Mouse (Mus musculus): ENCODE results near the gene Tgm2. TPM values are rescaled to one million over a fixed set of nuclear protein-coding genes. Genes with fewer than 3 reads are reported as not detected.

Gene Tgm2
- polyA plus RNA-seq, 3 experiments from 2014 or later: 1.2 to 2.6 (median 2.1) TPM

- ATAC-seq: peak; percentile 93
Measured at GRCm38 (mm10) chr2:158166628-158167027, 20.4 kb upstream of the Tgm2 start.

GRCm38 (mm10) chr2:158165776-158166175 lies 19.5 kb upstream of the Tgm2 start:
- no peak for ATAC-seq

GRCm38 (mm10) chr2:158163034-158163433 lies 16.8 kb upstream of the Tgm2 start:
- ATAC-seq: peak; percentile 11

DNA sequence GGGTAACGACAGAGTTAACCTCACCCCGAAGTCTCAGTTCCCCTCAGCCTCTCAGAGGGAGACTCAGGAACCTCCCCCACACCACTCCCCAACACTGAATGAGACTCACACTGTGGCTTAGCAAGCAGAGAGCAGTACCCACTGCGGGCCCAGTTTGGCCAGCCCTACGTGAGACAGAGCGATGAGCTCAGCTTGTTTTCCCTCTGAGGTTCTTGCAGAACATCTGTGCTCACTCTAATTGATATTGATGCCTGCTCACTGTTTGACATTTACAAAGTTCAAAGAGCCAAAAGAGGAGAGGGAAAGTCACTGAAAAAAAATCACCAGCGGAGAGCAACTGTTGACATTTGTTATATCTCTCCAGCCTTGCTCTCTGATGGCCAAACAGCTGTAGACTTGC lies 15.5 kb upstream of the Tgm2 start:
- ATAC-seq: no peak

DNA sequence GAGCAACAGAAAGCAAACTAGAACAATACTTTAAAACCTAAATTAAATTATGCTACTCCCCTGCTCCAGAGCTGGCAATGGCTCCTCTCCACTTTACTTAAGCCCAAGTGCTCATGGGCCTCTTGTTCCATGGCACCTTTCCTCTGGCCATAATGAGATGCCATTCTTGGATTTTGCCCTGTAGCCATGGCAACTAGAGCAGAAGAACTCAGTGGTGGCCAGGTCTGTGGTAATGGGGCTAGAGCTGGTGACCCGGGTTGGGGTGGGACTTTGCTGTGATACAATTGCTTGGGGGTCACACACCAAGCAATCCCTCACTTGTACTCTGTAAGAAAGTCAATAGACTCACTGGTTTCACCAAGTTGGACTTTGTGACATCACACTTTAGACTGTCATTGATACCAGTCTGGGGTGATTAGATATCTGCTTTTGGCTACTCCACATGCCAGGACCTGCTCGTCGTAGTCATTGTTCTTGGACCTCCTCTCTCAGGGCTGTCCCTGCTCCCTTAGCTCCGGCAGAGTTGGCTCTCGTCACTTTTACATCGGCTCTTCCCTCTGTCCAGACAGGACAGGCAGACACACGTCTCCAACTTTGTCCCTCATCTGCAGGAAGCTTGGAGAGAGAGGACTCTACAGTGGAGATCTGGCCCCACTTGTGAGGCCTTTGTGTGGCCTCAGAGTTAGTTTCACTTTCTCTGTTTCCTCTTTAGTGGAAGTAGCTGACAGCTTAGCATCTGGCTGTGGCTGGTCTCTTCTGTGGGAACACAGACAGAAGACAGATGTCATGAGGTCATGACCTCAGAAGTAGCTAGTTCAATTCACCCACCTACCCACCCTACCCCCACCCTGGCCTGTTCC lies 13.4 kb upstream of the Tgm2 start:
- peak; percentile 76 for ATAC-seq

DNA sequence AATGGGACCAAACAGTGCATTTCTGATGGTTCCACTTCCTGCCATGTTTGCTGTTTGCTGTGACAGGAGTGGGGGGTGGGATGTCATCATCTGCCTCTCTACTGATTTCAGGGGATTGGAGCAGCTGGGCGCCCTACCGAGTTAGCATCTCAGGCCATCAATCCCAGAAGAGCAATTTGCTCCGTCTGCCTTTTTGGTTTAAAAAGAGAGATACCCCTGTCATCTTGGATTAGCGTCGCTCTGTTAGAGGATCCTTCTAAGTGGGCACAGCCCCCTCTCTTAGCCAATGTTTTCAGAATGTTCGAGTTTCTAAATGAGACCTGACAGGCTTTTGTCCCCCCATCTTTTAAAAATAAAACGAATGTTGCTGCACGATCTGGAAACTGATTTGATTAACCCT lies 11.4 kb upstream of the Tgm2 start:
- ATAC-seq: no peak

DNA sequence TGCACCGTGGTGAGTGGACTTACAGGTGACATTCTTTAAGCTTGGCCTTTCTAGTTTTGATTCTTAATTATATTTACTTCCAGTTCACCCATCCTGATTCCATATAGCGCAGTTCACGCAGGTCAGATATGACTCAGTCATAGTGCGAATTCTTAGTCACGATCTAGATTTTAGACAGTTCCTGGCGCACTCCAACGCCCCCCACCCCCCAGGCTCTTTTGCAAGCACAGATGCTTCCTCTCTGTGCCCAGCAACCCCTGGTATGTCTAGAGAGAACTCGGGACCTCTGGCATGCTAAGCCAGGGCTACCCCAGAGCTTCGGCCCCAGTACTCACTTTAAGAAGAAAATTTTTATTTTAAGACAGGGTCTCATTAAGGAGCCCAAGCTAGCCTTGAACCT lies 10.3 kb upstream of the Tgm2 start:
- ATAC-seq: no peak

DNA sequence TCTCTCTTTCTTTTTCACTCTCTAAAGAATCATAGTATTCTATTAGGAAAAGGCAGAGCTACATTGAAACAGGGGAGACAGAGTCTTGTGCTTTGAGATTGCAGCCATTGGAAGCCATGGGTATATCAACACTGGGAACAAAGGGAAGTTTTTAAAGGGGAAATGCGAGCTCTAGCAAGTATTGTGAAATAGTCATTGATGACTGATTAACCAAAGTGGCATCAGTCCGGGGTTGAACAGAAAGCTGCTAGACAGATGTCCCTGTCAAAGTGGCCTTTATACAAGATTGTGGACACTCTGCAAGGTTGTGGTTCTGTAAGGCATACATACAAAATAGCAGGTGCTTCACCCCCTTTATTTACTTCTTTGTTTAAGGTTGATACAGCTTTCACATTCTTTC lies 9.4 kb upstream of the Tgm2 start:
- no peak for ATAC-seq

DNA sequence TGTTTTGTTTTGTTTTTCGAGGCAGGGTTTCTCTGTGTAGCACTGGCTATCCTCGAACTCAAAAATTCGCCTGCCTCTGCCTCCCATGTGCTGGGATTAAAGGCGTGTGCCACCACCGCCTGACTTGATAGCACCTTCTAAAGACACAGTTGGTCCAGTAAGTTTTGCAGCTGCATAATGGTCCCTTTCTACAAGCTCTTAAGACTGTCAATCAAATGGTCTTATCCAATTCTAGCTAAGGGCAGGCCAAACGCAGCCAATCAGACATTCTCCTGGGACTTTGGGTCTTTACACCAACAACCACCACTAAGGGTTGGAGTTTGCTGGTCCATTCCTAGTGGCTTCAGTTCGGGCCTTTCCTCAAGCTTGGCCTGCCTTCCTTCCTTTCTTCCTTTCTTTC lies 8.9 kb upstream of the Tgm2 start:
- ATAC-seq: no peak

DNA sequence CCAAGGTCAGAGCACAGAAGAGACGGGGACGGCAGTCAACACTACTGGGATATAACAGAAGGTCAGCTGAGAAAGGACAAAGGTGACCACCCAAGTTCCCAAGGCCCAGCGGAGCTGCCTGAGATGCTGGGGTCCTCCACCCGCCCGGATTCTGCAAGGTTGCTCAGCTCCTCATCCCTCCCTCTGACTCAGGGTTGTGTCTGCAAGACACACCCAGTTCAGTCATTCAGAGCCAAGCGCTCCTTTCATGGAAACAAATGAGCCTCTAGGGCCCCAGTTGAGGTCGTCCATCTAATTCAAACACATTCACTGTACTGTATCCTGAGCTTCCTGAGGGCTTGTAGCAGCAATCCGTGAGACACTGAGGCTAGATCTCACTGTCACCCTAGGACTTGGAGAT lies 8.4 kb upstream of the Tgm2 start:
- ATAC-seq: no peak

- peak; percentile 93 for ATAC-seq
Measured at GRCm38 (mm10) chr2:158153728-158154343, 7.6 kb upstream of the Tgm2 start.

GRCm38 (mm10) chr2:158152685-158153309 lies 6.6 kb upstream of the Tgm2 start:
- no peak for ATAC-seq

DNA sequence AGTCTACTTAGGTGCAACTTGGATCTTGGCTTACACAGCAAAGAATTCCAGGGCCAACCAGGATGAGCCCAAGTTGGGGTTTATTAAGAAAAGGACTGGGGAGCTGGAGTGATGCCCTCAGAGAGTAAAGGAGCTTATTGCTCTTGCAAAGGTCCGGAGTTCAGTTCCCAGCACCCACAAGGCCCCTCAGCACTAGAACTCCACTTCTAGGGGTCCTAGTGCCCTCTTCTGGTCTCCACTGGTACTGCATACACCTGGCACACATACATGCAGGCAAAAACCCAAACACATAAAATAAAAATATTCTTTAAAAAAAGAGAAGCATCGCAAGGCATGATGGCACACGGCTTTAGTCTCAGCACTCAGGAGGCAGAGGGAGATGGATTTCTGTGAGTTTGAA lies 4.8 kb upstream of the Tgm2 start:
- ATAC-seq: no peak

GRCm38 (mm10) chr2:158146971-158147370 lies 735 bp upstream of the Tgm2 start:
- no peak for ATAC-seq

DNA sequence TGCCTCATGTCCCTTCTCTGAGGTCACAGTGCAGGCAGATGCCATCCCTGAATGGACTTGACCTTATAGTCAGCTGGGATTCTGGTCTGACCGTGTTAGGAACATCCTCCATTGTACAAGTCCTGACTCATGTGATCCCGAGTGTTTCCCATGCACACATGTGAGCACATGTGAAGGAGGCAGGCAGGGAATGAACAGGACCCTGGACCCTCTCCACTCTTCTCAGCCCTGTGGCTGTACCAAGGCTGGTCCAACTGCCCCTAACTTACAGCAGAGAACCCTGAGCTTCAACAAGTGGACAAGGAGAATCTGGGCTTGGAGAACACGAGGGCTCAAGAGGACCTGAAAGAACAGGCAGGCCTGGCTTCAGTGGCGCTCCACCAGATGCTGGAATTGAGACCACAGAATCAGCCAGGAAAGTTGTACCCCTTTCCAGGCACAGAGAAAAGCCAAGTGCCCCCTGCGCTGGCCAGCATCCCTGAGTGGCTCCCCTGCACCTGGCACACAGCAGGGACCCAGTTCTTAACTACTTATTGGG lies 639 bp downstream of the Tgm2 start:
- ATAC-seq: no peak

DNA sequence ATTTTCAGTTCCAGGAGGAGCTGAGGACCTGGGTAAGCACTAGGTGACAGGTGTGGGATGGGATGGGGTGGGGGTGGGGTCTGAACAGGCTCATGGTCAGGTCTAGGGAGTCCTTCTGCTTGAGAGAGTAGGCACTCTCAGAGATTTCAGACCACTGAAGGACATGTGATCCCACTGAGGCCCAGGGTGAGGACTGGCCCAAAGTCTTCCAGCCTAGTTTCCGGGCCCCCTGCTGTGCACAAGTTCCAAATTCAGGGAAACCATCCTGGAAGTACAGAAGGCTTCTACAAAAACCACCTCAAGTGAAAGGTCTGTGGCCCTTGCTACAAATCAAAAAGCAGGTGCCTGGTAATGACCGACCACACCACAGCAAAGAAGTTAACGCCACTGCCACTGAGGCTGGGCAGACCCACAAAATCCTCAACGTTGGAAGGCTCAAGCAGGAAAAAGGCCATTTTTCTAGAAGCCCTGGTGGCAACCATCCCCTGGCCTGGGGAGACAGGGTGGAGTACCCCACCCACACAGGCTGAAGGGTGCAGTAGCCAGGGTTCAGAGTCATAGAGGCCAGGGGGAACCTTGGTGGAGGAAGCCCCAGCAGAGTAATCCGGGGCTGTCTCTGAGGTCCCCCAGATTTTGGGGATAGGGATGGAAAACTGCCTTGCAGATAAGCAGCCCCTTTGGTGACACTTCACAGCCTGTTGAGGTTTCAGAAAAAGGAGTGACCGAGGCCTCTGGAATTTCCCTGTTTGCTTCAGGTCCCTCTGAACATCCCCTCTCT lies 1.3 kb downstream of the Tgm2 start:
- ATAC-seq: no peak

DNA sequence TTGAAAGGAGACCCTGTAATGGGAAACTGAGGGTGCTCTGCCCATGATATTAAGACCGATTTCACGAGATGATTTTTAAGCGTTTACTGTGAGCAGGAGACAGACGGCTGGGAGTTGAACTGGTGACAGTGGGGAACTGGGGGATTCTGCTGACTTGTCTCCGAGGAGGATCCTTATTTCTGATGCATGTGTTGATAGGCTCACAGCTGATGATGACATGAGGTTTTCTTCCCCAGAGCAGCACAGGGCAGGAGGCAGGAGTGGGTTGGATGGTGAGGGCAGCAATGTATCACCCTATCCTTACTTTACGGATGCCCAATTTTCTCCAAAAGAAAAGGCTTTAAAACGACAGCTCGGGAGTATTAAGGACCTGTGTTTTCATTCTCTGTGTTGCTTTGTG lies 2.0 kb downstream of the Tgm2 start:
- no peak for ATAC-seq

DNA sequence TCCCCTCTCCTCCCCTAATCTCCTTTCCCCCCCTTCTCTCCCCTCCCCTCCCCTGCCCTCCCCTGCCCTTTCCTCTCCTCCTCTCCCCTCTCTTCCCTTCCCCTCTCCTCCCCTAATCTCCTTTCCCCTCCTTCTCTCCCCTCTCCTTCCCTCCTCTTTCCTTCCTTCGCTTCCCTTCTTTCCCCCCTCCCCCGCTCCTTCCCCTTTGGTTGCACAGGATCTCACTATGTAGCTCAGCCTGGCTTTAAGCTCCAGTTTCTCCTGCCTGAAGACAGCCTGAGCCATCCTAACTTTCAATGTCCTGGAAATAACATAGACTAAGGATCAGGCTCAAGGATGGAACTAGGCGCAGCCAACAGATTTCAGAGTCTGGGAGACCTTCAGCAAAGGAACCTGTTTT lies 2.4 kb downstream of the Tgm2 start:
- ATAC-seq: no peak

- no peak for ATAC-seq
Measured at GRCm38 (mm10) chr2:158142981-158143380, 3.3 kb downstream of the Tgm2 start.

GRCm38 (mm10) chr2:158141690-158142440 lies 4.4 kb downstream of the Tgm2 start:
- no peak for ATAC-seq

GRCm38 (mm10) chr2:158141271-158141670 lies 5.0 kb downstream of the Tgm2 start:
- ATAC-seq: no peak

DNA sequence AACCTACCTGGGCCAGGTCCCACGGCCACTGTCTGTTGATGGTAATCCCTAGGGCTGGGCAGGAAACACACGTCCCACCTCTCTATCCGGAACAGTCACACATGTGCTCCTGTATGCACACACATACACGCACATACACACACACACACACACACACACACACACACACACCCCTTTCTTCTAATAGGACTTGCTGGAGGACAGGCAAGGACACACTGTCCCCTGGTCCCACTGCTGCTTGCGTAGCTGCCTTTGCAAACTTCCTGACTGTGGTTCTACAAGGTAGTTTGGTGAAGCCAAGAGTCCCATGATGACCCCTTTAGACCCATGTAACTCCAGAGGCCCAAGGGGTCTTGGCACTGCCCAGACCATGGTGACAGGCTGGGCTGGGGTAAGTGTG lies 5.6 kb downstream of the Tgm2 start:
- no peak for ATAC-seq

Data from inflammation-experienced regulatory T-cells, adult 6 months (primary cell).